Mouse (Mus musculus) stomach, postnatal 0 days (tissue): ENCODE results near the gene Gpr34. TPM values are rescaled to one million over a fixed set of nuclear protein-coding genes. Genes with fewer than 3 reads are reported as not detected.

Experiments used
- ATAC-seq: fragments of 200-750 bp; cut with Nextera tagmentation; 2 replicates; pipeline ENCODE4 v1.8.0; 2017; ENCODE audit not compliant: low FRiP score, low TSS enrichment
- DNase-seq: peaks from one replicate; pipeline ENCODE4 v3.0.0-alpha.2; 2016; ENCODE audit warnings: low spot score
- H3K27ac ChIP-seq: fragments of 300-500 bp; sonication (generic); replicated peaks from 2 replicates; pipeline ENCODE4 v1.5.1; 2014; ENCODE audit warnings: mild to moderate bottlenecking, control low read depth
- H3K27me3 ChIP-seq: fragments of 300-500 bp; sonication (generic); 2 replicates; pipeline ENCODE4 v1.6.1; 2014; ENCODE audit warnings: low read length; ENCODE audit not compliant: control insufficient read depth, insufficient read depth
- H3K36me3 ChIP-seq: fragments of 300-500 bp; sonication (generic); 2 replicates; pipeline ENCODE4 v1.6.1; 2014; ENCODE audit warnings: low read length, mixed read lengths; ENCODE audit not compliant: control insufficient read depth, insufficient read depth
- H3K4me1 ChIP-seq: fragments of 300-500 bp; sonication (generic); replicated peaks from 2 replicates; pipeline ENCODE4 v1.6.1; 2014; ENCODE audit warnings: antibody characterized with exemption; ENCODE audit not compliant: control insufficient read depth, insufficient read depth
- H3K4me2 ChIP-seq: fragments of 300-500 bp; sonication (generic); replicated peaks from 2 replicates; pipeline ENCODE4 v1.6.1; 2014; ENCODE audit warnings: low read depth, mild to moderate bottlenecking, control low read depth, moderate library complexity
- H3K4me3 ChIP-seq: fragments of 300-500 bp; sonication (generic); 2 replicates; pipeline ENCODE4 v1.5.1; 2014; ENCODE audit warnings: low read depth, low read length, control low read depth
- H3K9ac ChIP-seq: fragments of 300-500 bp; sonication (generic); 2 replicates; pipeline ENCODE4 v1.6.1; 2014; ENCODE audit warnings: mild to moderate bottlenecking, low read length, control low read depth, mixed read lengths
- H3K9me3 ChIP-seq: fragments of 300-500 bp; sonication (generic); 2 replicates; pipeline ENCODE4 v1.6.1; 2016; ENCODE audit warnings: low read length; ENCODE audit not compliant: control insufficient read depth
- CTCF ChIP-seq: IDR thresholded peaks from 2 replicates; pipeline ENCODE4 v1.5.1; 2016; ENCODE audit warnings: antibody characterized with exemption, low read depth, mild to moderate bottlenecking, moderate library complexity
- EP300 ChIP-seq: optimal IDR thresholded peaks from 2 replicates; pipeline ENCODE3; 2016; ENCODE audit warnings: antibody characterized with exemption
- WGBS: fragments of 180-500 bp; shearing (Covaris S2); extraction: QIAGEN DNeasy Blood & Tissue Kit; methylation state at CpG from one replicate; pipeline ENCODE4 v1.1.7; 2014; 5-methylcytosine and 5-hydroxymethylcytosine counted together
- microRNA-seq: library from miRNA; unstranded; fragments of <30 nt; microRNA quantifications from one replicate; pipeline ENCODE4, GENCODE M21; 2016
- polyA plus RNA-seq: library from polyadenylated mRNA; unstranded; fragments of >200 nt; fragmentation: Nextera tagmentation; extraction: Ambion mirVana; gene quantifications from 2 replicates; pipeline ENCODE4 v1.2.1, GENCODE M21; 2015

Gpr34 gene
- polyA plus RNA-seq, 1 experiment from 2014 or later = 3.0 TPM

DNA sequence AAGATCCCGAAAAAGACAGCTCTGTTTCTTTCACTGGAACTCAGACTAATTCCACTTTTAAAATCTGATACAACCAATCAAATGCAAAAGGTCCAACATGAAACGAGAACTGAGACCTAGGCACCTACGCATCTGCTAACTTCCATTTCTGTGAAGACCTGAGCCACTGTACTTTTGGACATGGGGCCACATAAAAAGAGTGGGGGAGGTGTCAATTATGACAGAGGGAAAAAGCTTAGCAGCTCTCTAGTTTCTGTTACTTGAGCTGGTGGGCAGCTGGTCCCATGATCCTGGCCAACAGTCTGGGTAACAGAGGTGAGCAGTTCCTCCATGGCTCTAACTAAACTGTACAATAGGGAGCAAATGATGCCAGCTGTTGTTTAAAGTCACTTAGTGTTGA is 41.1 kb downstream of the Gpr34 start:
- 89% methylated on average over 3 of the region's 3 CpGs for WGBS
- TF ChIP-seq EP300 = no peak
- no peak for TF ChIP-seq CTCF
- no peak overlapping the region for H3K9ac ChIP-seq

DNA sequence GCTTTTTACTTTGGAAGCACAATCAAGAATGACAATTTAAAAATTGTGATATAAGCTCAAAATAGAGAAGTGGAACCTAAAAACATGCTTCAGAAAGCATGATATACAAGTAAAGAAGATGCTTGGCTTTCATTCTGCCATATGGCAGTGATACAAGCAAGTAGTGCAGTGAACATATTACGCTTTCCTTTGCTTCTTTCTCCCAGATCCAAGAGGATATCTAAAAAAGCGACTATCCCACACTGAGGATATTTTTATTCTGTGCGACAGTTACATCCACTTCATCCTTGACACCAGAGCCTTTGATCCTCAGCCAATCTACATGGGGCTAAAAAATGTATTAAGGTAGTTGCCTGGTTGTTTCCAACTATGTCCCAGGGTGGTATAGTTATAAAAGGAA is 49.9 kb downstream of the Gpr34 start:
- Histone ChIP-seq H3K9me3 (no peaks in the 10 kb centered on the region), H3K4me1 (no peaks in the 10 kb centered on the region), H3K27me3 (no peaks in the 10 kb centered on the region), H3K4me2 (no peak overlapping the region), H3K27ac (no peak overlapping the region), H3K9ac (no peak overlapping the region), H3K4me3 (no peak overlapping the region), H3K36me3 (no peaks in the 10 kb centered on the region)
- TF ChIP-seq CTCF = no peak
- TF ChIP-seq EP300 = no peak
- no peak for DNase-seq
- ATAC-seq = no peak
- WGBS = 95% methylated on average over 3 of the region's 3 CpGs

More for the DNA sequence above, 41.1 kb downstream of the Gpr34 start:
- Histone ChIP-seq H3K4me2 (no peak overlapping the region), H3K4me1 (no peaks in the 10 kb centered on the region), H3K9me3 (no peaks in the 10 kb centered on the region), H3K27me3 (no peaks in the 10 kb centered on the region), H3K27ac (no peak overlapping the region), H3K36me3 (no peaks in the 10 kb centered on the region), H3K4me3 (no peak overlapping the region)
- ATAC-seq = no peak
- DNase-seq = no peak

DNA sequence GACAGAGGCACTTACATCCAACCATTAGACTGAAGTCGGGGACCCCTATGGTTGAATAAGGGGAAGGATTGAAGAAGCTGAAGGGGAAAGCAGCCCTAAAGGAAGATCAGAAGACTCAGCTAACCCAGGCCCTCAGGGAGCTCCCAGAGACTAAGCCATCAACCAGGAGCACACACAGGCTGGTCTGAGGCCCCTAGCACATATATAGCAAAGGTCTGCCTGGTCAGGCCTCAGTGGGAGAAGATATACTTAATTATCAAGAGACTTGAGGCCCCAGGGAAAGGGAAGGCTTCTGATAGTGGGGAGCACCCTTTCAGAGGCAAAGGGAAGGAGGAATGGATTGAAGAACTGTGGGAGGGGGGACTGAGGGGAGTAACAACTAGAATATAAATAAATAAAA is 54.7 kb downstream of the Gpr34 start:
- DNase-seq (no peak), ATAC-seq (no peak)
- H3K36me3 ChIP-seq = no peaks in the 10 kb centered on the region
- no peak overlapping the region for H3K4me2 ChIP-seq
- H3K27ac ChIP-seq = no peak overlapping the region
- TF ChIP-seq CTCF (no peak), EP300 (no peak)
- H3K4me3 ChIP-seq = no peak overlapping the region
- H3K27me3 ChIP-seq = no peaks in the 10 kb centered on the region
- no peaks in the 10 kb centered on the region for H3K4me1 ChIP-seq
- no peak overlapping the region for H3K9ac ChIP-seq
- 94% methylated on average over 1 of the region's 1 CpGs for WGBS
- H3K9me3 ChIP-seq = no peaks in the 10 kb centered on the region

DNA sequence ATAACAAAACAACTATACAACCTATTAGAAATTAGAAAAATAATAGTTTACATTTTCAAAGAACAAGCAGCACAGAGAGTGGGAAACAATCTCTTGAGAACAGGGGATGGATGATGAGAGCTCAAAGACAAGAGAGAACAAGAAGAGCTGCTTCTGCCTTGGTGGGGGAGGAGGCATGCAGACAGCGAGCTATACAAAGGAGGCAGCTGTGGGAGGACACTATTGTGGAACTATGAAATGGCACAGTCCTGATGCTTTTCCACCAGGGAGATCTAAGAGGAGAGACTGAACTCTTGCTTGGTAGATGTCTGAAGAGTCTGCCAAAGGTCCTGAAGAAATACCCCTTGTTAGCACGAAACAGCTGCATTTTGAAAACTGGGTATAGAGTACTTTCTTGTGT is 56.5 kb downstream of the Gpr34 start:
- no peak overlapping the region for H3K9ac ChIP-seq
- no peak for TF ChIP-seq CTCF
- no peak for TF ChIP-seq EP300
- no peak overlapping the region for H3K4me2 ChIP-seq
- no peaks in the 10 kb centered on the region for H3K36me3 ChIP-seq
- H3K27ac ChIP-seq = no peak overlapping the region
- whole genome bisulfite sequencing = 80% methylated on average over 2 of the region's 2 CpGs
- no peaks in the 10 kb centered on the region for H3K9me3 ChIP-seq
- ATAC-seq (no peak), DNase-seq (no peak)
- H3K27me3 ChIP-seq = no peaks in the 10 kb centered on the region
- no peak overlapping the region for H3K4me3 ChIP-seq
- H3K4me1 ChIP-seq = no peaks in the 10 kb centered on the region

Small RNAs within 50 kb of the gene (microRNA-seq; reads per million reads assigned to microRNA genes)
- gene Gm25246 = not detected

Other genes starting within 250 kb of the Gpr34 start
- 0.04 and 0.08 TPM in 2 replicates for gene Nyx, start 166.0 kb upstream of the Gpr34 start, polyA plus RNA-seq
- gene Gpr82, start 29.3 kb downstream of the Gpr34 start, polyA plus RNA-seq = 0.21 TPM in 1 of 2 replicates, not detected in the other
- 9.3 and 11.1 TPM in 2 replicates for gene Cask, start 219.3 kb downstream of the Gpr34 start, polyA plus RNA-seq